Mouse (Mus musculus): ENCODE data around the gene Aldh1a3.

GRCm38 (mm10) chr7:66476289-66476688, 49.0 kb upstream of the Aldh1a3 start:
- no peak for TF ChIP-seq CTCF (IDR thresholded peaks at IDR 0.05; ENCODE audit: borderline replicate concordance, control insufficient read depth, extremely low read depth, insufficient read depth, low read length, poor library complexity)
- no peak for TF ChIP-seq POLR2A (IDR thresholded peaks at IDR 0.05; ENCODE audit: control insufficient read depth, extremely low read depth, insufficient read depth, low read length, poor library complexity)
